Mouse (Mus musculus) urinary bladder, adult 2 months (tissue): ENCODE measurements around the gene Smagp. TPM values are rescaled to one million over a fixed set of nuclear protein-coding genes. Genes with fewer than 3 reads are reported as not detected.
"Not testable (repeated sequence)": the region's sequence is repeated elsewhere in the genome, so short reads cannot be mapped to it uniquely, and the experiment has no call there.

Experiments
- DNase-seq: peaks from one replicate; pipeline ENCODE4 v3.0.0; 2022; ENCODE audit warnings: low spot score
- polyA plus RNA-seq: library from polyadenylated mRNA; depleted of rRNA; stranded (reverse); fragments of >200 nt; gene quantifications from 2 replicates; pipeline ENCODE4 v1.2.3, GENCODE M21; 2012

Smagp gene
- polyA plus RNA-seq, 1 experiment: 65.7 TPM

DNA sequence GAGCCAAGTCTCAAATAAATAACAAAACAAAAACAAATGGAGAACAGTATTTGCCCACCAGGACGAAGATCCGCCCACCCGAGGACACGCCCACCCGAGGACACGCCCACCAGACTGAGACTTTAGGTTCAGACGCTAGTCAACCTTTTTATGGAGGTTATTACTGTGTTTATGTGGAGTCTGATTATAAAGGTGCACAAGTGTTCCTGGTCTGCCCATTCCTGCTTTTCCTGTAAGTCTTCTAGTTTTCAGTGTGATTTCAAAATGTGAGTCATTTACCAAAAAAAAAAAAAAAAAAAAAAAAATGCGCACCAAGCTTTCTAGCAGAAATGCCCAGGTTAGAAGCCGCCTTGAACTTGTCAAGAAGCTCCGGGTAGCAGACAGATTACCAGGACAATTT, 9.5 kb downstream of the Smagp start:
- no peak for DNase-seq

DNA sequence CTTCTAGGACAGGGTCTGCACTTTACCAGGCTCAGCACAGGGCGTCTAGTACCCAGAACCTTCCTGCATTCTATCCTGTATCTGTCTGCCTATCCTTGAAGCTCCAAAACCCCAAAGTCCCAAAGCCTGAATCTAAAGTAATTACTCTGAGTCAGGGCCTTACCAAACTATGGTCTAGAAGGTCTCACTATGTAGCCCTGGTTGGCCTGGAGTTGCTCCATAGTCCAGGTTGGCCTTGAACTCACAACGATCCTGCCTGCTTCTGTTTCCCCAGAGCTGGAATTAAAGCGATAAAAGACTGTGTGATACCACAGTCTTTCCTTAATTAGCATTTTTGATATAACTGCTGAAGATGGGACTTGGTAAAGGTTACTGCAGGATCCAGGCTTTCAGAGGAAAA, 12.3 kb downstream of the Smagp start:
- DNase-seq: no peak

DNA sequence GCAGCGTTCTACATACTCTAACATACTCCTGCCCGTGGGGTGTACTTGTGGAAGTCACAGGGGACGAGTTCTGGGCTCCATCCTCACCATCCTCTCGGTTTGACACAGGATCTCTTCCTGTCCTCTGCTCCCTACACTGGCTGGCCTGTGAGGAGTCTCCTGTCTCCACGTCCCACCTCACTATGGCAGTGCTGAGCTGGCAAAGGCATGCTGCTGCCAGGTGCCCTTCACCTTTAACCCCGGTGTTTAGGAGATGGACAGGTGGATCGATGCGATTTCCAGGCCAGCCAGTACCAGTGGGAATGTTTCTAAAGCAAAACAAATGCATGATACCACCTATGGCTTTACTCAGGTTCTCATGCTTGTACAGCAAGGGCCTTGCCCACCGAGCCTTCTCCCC, 13.0 kb downstream of the Smagp start:
- DNase-seq: no peak

DNA sequence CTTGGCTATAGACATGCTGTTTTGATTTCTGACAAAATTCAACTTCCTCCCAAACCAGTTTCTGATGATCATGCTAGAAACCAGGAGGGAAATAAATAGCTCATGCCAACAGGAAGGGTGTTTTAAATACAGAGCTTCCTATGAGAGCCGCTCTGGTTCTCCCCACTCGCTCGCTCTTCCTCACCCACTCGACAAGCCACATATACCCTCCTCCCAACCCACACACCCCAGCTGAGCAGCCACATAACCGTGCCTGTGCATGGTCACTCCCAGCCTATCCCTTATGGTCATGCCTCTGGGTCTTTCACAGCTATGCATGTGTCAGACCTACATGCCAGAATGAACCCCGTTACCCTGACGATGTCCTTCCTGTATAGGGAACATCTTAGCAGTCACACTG, 14.6 kb downstream of the Smagp start:
- no peak for DNase-seq

DNA sequence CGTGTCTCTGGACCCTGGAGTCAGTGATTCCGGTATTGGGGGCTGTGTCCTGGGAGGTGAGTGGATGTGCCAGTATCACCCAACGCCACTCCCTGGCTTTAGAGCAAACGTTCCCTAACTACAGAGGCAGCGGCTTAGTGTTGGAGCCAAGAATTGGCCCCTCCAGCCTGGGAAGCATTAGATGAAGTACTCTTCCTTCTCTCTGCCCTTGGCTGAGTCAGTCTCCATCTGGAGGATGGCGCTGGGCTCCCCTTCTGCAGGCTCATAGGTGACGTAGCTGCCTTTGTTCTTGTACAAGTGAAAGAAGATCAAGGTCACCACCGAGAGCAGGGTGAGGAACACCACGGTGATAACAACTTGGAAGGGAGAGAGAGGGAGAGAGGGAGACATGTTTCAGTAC, 15.1 kb downstream of the Smagp start:
- DNase-seq: not testable (repeated sequence)

DNA sequence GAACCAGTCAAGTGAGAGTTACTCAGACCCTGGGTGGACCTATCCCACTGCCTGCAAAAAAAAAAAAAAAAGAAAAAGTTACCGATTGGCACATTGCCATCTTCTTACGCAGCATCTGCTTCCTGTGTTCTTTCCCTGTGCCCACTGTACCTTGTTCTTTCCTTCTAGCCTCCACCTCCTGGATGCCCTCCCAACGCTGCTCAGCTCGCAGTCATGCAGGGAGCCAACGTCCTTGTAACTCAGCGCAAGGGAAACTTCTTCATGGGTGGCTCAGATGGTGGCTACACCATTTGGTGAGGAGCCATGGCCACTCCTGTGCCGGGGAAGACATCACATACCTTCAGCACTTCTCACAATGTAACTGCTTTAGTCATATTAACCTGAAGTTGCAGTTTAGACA, 17.5 kb downstream of the Smagp start:
- DNase-seq: no peak

DNA sequence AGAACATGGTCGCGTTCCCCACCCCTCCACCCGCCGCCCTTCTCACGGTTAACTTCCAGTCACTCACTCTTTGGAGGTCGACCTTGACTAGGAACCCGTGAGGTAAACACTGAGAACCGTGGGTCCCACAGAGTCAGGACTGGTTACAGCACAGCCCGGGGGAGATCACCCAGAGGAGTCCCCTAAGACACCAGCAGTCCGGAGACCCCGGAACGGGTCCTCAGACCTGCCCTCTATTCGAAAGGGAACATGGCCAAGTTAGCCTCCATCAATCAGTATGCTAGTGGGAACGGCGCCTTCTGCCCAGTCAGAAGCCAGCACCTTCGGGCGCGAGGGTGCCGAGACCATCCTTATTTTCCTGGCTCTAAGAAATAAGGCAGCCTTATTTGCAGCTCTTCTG, 20.5 kb downstream of the Smagp start:
- no peak for DNase-seq

DNA sequence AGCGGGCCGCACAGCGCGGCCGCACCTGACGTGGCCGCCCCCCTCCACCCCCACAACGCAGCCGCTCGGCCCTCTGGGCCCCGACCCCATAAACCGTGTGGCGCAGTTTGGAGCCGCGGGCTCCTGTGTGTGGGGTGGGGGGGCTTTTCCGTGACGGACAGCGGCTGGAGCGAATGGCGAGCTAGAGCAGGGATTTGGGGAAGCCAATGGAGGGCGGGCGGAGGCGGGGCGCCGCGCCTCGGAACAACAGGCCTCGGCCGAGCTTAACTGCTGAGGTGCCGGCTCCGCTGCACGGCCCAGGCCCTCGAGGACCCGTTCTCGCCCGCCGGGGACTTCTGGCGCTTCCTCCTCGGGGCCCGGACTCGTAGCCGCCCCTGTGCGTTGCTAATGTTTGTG, 20.9 kb downstream of the Smagp start:
- DNase-seq: peak; percentile 82

DNA sequence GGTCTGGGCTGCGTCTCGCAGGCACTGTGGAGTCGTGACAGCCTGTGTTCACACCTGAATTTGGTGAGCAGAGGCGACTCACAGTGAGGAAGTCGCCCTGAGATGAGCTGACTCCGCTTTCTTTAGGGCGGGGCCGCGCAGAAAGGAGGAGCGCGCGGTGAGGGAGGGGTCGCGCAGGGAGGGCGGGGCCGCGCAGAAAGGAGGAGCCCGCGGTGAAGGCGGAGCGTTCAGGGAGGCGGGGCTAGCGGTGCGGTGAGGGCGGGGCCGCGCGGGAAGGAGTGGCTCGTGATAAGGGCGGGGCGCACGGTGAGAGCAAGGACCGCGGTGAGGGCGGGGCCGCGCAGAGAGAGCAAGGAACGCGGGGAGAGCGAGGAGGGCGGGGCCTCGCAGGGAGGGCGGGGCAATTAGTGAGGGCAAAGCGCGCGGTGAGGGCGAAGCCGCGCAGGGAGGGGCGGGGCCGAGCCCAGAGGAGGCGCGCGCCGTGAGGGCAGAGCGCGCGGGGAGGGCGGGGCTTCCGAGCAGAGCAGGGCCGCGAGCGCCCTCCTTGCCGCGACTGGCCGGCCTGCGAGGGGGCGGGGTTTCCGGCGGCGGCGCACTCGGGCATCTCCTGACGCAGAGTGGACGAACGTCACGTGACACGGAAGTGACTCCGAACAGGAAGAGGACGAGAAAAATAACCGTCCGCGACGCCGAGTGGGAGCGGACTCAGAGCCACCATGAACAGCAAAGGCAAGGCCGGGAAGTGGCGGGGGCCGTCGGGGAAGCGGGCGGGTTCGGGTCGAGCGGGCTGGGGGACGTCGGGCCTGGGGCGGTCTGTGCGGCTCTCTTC, 21.5 kb downstream of the Smagp start, which contains the start of gene Dazap2:
Gene Dazap2 (plus strand): TSS at position 354 of the 829 bp plus-strand sequence.
- peak; percentile 93 for DNase-seq

DNA sequence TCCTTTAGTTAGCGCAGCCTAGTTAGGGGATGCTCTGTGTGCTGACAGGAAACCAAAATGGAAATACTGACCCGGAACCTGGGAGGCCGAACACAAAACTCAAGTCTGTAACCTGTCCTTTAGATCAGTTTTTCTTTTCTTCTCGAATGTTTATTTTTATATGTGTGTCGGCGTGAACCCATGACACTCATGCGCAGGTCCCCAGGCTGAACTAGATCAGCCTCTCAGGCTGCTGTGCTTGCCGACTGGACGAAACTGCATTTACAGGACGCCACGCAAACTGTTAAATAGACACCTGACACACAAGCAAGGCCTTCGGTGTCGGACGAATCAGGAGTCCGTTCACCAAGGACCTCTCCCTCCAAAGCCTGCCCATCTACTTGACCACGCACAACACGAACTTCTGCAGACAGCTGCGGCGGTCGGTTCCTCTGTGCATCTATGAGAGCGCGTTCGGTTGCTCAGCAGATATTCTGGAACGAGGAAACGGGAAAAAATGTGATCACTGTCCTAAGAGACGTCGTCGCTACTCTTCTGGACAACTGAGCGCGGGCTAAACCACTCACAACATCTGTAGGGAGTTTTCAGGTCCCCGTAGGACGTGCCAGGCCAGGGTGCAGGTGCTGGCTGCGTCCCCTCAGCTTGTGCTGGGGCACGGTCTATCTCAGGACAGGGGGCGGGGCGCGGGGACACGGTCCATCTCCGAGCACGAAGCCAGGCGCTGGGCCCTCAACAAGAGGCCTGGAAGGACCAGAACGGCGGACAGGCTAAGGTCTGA, 22.3 kb downstream of the Smagp start:
- DNase-seq: peak; percentile 68

DNA sequence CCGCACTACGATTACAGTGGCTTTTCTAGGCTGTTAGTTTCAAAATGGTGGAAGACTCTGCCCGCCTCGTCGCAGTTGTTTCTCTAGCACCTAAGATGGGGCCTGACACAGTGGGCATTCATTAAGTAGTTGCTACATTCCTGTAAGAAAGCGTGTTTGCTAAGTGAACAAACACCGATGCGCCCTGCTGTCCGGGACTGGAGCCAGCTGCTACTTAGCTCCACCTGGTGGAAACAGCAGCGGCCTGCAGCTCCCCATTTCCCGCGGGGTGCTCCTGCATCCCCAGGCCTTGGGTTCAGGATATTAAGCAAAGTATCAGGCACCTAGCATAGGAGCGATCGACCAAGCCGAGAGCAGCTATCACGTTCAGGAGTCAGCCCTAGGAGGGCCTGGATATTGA, 23.2 kb downstream of the Smagp start:
- peak; percentile 52 for DNase-seq

DNA sequence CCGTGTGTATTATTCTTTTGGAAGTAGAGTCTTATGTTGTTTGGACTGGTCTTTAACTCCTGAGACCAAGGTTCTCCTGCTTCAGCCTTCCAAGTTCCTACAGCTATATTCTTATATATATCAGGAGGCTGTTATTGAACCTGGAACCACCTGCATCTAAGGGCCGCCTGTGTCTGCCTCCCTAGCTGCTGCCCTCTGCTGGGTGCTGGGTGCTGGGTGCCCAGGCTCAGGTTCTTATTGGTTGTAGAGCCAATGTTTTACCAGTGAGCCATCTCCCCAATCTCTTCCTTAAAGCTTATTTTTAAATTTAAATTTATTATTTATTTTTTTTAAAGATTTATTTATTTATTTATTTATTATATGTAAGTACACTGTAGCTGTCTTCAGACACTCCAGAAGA, 24.3 kb downstream of the Smagp start:
- no peak for DNase-seq

DNA sequence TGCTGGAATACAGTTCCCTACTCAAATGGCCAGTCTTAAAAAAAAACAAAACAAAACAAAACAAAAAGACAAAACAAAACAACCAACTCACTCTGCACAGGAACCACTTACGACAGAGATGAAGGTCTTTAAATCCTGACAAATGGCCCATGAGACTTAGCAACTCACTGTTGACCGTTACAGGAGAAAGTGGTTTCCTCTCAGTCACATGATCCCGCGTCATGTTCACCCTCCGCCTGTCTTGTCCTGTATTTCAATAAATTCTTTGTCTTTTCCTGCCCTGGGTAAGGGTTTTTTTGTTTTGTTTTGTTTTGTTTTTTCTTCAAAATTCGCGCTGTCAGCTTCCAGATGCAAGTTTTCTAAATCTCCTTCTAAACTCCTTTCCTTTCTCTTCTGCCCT, 24.8 kb downstream of the Smagp start:
- no peak for DNase-seq

DNA sequence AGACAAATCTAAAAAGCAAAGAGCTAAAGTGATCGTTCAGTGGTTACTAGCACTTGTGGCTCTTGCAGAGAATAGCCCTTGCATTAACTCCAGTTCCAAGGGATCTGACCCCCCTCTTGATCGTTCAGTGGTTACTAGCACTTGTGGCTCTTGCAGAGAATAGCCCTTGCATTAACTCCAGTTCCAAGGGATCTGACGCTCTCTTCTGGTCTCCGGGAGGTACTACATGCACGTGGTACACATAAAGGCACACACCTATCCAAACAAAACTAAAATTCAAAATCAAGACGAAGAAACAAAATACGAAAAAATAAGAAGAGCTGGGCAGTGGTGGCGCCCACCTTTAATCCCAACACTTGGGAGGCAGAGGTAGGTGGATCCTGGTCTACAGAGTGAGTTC, 30.1 kb downstream of the Smagp start:
- DNase-seq: not testable (repeated sequence)

DNA sequence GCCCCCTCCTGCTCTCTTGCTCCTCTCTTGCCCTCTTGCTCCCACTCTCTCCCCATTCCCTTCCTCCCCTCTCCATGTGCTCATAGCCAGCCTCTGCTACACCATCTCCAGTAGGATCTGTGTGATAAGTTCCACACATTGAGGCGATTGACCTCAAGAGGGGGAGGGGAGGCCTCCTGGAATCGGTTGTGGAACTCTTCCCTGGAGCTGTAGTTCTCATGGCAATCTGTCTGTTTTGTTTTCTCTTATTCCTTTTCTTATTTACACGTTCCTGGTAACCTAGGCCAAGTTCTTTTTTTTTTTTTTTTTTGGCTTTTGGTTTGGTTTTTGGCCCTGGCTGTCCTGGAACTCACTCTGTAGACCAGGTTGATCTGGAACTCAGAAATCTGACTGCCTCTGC, 35.1 kb downstream of the Smagp start:
- no peak for DNase-seq

DNA sequence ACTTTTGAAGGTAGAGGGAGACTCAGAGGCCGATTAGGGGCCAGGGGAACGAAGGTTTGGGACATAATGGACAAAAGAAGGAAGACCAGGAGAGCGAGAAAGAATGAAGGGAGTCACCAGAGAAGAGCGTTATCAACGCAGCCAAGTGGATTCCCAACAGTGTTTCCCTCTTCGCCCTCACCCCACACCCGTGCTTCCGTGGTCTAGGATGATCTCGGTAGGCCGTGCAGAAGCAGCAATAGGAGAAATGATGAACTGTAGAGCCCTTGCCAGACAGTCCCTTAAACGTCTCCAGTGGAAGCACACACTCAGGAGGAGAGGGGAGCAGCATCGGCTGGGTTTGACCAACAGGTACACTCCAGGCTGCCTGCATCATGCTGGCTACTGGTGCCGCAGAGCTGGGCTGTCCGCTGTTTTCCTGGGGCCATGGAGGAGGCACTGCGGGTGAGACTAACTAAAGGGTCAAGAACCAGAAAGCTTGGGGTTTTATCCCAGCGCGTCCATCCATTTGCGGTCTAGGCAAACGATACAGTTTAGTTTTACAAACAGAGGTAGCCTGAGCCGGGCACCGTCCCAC, 36.0 kb downstream of the Smagp start:
- DNase-seq: no peak

DNA sequence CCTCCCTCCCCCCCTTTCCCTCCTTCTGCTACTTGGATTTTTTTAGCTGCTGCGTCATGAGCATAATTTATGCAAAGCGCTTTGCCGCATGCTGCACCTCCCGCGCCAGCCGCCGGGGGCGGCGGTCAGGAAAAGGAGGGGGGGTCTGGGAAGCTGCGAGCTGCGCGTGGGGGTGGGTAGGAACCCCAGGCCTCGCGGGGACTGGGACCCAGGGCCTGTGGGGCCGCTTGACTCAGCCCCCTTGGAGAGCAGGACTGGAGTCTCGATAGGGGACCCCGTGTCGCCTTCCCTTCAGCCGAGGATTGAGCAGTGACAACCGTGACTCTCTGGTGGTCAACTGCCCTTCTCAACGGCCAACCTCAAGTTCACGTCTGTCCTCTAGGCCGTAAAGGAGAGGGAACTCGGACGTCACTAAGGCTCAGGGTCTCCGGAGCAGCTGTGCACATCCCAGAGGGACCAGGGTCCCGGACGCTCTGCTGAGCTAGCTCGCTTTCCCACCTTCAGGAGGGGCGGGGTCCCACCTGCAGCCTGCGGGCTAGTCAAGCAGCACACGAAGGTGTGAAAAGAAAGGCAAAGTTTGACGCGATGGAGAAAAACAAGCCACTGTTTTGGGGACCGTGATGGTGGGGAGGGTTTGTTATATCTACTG, 36.6 kb downstream of the Smagp start:
- DNase-seq: peak; percentile 56

DNA sequence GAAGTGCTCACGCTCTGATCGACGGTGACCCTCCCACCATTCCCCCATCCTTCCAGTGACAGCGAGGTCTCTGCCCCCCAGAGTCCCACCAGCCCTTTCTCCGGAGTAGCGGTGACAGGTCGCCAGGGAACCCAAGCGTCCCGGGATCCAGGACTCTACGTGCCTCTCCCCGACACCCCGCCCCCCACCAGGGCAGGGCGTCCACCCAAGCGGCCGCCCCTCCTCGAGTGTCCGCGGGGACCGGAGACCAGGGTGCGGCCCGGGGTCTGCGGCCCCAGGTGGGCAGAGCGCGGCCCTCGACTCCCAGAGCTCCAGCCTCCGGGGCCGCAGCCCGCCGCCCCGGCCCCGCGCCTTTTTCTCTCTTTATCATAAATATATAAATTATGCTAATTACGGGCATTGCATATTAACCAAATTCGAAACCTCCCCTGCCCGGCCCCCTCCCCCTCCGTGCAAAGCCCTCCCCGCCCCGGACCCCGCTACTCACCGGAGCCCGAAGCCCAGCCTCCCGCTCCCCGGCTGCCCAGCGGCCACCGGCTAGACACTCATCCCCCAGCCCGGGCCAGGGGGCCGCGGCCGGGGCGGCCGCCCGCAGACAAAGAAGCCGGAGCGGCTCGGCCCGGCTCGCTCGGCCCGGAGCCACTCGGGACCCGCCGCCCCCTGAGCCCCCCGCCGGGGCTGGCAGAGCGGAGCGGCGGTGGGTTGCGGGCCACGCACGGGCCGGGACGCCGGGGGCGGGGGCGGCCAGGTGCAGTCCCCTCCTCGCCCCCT, 37.3 kb downstream of the Smagp start, which contains the start of gene Pou6f1:
Gene Pou6f1 (minus strand): TSS at position 709 of the 771 bp plus-strand sequence.
- DNase-seq: peak; percentile 45

DNA sequence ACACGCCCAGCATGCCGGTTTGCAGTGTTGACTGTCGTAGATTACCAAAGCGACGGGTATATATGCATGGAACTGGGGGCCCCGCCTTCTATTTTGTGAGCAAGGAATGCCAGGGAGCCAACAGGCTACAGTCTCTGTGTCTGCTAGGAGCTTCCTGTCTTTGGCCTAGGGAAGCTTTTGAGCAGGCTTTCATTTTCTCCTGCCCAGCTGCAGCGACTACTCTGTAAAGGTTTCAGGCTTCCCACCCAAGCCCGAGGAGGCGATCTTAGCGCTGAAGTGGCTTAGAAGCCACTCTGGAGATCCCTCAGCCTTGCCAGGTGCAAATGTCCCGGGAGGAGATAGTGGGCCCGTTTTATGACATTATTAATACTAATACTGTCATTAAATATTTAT, 37.9 kb downstream of the Smagp start:
- no peak for DNase-seq

DNA sequence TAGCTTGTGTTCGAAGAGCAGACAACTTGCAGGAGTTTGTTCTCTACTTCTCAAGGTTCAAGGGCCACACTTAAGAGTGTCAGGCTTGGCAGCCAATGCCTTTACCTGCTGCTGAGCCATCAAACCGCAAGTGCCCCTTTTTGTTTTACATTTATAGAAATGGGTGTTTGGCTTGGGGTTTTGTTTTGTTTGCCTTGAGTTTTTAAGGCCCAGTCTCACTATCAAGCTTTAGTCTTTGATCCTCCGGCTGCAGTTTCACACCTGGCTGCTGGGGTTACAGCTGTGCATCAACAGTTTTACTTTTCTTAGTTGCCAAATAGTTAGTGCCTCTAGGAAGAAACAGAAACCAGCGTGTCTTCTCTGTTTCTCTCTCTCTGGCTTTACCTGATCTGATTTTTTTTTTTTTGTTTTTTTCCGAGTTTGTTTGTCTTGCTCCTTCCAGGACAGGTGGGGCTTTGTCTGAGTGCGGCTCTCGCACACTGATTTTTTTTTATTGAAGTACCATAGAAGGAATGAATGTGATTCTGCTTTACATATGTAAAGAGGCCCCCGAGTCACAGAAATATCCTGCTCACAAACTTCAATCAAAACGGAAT, 38.4 kb downstream of the Smagp start:
- no peak for DNase-seq

DNA sequence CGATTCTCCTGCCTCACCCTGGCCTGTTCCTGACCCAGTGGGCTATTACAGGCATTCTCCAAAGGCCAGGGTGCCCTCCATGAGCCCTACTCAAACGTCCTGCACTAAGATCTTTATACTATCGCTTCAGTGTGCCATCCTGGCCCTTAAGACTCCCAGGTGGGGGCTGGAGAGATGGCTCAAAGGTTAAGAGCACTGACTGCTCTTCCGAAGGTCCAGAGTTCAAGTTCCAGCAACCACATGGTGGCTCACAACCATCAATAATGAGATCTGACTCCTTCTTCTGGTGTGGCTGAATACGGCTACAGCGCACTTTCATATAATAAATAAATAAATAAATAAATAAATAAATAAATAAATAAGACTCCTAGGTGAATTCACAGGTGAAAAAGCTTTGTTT, 43.9 kb downstream of the Smagp start:
- no peak for DNase-seq
